Mouse (Mus musculus) skeletal muscle tissue, adult 2 months (tissue): ENCODE results near the gene H2-Ob.

Experiments used
- DNase-seq: peaks from one replicate; pipeline ENCODE4 v3.0.0-alpha.2; 2012; ENCODE audit warnings: low read depth, low spot score

H2-Ob gene

GRCm38 (mm10) chr17:34238706-34239105, at the start of gene H2-Ob:
Gene H2-Ob (plus strand): TSS chr17:34238903.
- DNase-seq: peak; percentile 48

GRCm38 (mm10) chr17:34188986-34189385, 49.7 kb upstream of the H2-Ob start:
- DNase-seq: no peak

GRCm38 (mm10) chr17:34192852-34193251, 45.9 kb upstream of the H2-Ob start:
- DNase-seq: no peak

GRCm38 (mm10) chr17:34193468-34193867, 45.2 kb upstream of the H2-Ob start:
- DNase-seq: no peak

GRCm38 (mm10) chr17:34194723-34195122, 44.0 kb upstream of the H2-Ob start:
- DNase-seq: no peak

- no peak for DNase-seq
These were observed 42.2 kb upstream of the H2-Ob start for GRCm38 (mm10) chr17:34196491-34196890.

- DNase-seq: peak; percentile 83
These were observed 41.5 kb upstream of the H2-Ob start, which contains the start of gene Psmb8 for GRCm38 (mm10) chr17:34196941-34197894. Gene Psmb8 (plus strand): TSS chr17:34197721.

GRCm38 (mm10) chr17:34197904-34198520, 40.7 kb upstream of the H2-Ob start:
- no peak for DNase-seq

- no peak for DNase-seq
These were observed 40.2 kb upstream of the H2-Ob start for GRCm38 (mm10) chr17:34198521-34198912.

GRCm38 (mm10) chr17:34199050-34199619, 39.6 kb upstream of the H2-Ob start:
- DNase-seq: no peak

- DNase-seq: no peak
These were observed 38.7 kb upstream of the H2-Ob start for GRCm38 (mm10) chr17:34200047-34200446.

GRCm38 (mm10) chr17:34200772-34201505, 37.8 kb upstream of the H2-Ob start:
- DNase-seq: no peak

- DNase-seq: no peak
These were observed 37.1 kb upstream of the H2-Ob start for GRCm38 (mm10) chr17:34201506-34202055.

GRCm38 (mm10) chr17:34202760-34203442, 35.8 kb upstream of the H2-Ob start:
- no peak for DNase-seq

GRCm38 (mm10) chr17:34203444-34203843, 35.3 kb upstream of the H2-Ob start, which contains the start of gene Tap2:
Gene Tap2 (plus strand): TSS chr17:34203527.
- no peak for DNase-seq

- peak; percentile 70 for DNase-seq
These were observed 34.2 kb upstream of the H2-Ob start for GRCm38 (mm10) chr17:34204303-34205010.

GRCm38 (mm10) chr17:34205021-34205745, 33.5 kb upstream of the H2-Ob start:
- no peak for DNase-seq

- DNase-seq: no peak
These were observed 32.9 kb upstream of the H2-Ob start for GRCm38 (mm10) chr17:34205746-34206176.

- DNase-seq: no peak
These were observed 32.0 kb upstream of the H2-Ob start for GRCm38 (mm10) chr17:34206731-34207130.
